Mouse (Mus musculus): ENCODE measurements around the gene Pus7.

Pus7 gene

DNA sequence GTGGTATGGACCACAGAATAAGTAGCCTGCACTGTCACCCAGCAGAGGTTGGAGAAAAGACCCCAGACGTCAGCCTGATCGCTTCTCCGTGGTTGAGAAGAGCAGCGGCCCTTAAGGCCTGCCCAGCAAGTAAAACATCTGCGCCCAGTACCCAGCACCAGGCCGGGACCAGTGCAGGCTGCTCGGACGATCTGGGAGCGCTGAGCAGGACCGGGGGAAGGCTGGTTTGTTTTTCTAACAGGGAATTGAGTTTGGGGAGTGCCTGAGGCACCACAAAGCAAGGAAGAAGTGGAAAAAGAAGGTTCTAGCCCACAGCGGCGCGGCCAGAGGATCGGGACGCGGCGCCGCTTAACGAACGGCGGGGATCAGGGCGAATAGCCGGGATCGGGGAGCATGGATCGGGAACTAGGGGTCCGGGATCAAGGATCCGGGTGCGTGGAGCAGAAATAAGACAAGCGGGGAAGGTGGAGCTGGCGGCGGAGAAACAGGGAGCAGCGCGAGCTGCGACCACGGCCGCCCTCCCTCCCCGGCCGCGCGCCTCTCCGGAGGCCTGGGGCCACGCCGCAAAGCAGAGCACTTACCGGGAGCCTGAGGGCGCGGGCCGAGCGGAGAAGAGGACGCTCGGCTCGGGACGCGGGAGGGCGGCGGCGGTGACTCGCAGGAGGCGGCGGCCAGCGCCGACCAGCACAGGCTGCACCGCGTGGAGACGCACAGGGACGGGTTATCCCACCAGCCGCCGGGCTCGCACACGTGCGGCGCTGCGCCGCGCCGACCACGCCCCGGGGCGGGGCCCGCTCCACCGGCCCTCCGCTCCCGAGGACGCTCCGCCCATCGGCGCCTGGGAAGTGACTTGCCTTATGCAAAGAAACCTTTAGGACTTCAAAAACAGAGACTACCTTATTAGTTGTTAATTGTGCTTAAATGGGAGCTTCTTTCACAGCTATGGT lies at the start of gene Pus7:
TSS of gene Pus7 (minus strand) at position 781 of the 947 bp plus-strand sequence.
- peak; percentile 80 for DNase-seq

DNA sequence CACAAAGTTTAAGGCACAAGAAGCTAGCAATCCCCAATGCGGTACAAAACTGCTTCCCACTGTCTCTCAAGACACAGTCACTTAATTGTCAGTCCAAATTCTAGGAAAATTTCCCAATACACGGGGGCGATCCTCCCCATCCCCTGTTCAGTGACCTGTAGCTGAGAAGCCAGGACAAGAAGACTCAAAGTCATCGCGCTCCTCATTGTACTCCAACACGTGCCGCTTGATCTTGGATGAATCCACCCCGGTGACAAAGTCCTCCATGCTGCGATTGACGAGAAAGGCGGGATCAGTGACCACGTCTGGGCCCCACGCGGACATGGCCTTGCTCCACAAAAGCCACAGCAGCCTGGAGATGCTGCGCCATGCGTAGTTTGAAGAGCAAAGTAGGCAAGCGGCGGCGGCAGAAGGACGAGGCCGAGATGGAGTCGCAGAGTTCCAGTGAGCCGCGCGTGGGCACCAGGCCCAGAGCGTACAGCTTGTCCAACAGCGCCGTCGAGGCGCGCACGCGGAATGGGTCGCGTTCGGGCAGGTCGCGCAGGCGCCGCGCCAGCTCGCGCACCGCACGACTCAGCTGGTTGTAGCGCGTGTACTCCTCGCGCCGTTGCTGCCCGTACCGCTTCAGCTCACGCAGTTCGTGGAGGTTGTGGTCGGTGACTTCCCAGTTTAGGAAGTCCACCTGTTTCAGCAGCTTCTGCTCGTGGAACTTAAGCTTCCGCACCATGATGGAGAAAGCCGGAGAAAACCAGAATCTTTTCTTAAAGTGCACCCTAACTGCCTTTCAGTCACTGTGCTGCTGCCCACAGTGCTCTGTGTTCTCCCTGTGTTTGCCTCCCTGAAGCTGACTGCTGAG lies 47.6 kb upstream of the Pus7 start:
- no peak for DNase-seq

DNA sequence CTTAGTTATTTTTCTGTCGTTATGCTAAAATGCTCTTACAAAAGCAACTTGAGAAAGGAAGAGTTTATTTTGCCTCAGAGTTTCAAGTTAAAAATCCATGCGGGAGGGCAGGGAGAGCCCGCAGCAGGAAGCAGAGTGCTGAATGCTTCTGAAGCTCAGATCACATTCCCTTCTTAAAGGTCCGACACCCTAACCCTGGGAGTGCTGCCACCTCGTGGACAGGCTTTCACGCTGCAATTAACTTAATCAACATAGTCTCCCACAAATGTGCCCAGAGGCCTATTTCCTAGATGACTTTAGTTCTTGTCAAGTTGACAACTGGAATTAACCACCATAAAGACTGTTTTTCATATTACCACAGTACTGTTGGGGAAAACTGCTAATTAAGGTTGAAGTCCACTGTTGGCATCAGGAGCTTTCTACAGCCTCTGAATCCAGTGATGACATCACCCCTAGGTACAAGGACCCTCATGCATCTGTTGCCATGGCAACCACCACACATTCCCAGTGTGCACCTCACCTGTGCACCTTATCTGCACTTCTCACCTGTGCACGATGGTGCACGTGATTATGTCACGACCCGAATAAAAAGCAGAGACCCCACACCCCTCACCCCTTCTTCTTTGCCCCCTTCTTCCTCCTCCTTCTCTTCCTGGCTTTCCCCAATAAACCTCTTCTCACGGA lies 43.0 kb upstream of the Pus7 start:
- peak; percentile 24 for DNase-seq

DNA sequence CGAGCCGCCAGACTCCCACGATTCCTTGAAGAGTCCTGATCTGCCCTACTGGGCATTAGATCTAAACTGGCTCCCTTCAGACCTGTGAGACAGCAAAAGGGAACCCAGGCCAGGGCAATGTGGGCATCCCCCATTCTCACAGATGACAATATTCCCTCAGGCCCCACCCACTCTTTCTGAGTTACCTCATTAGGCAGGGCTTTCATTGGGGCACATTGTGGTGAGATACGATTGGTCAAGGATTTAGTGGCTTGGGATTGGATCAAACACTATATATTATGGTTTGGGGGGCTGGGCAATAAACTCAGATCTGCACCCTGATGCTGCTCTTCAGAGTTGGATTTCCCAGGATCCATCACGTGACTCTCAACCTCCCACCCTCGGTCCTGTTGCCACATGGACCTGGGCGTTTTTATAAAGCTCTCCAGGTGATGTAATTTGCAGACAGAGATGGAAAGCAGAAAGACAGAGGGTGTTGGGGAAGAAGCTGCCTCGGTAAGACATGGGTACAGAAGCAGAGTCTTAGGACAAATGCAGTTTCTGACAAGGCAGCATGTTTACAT lies 40.7 kb upstream of the Pus7 start:
- no peak for DNase-seq

DNA sequence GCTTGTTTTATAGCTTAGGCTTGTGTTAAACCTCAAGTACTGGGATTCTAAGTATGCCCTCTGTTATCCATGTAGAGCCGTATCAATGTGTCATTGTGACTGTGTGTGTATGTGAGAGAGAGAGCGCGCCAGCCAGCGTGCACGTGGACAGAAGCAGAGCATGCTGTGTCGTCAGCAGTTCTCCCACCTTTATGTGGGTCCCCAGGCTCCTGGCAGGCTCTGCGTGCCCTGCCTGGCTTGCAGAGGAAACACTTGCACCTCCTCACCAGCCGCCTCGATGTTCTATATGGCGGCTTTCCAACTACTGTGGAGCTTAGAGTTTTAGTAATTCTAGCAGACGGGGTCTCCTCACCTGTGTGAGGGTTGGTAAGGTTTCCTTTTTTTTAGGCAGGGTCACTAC lies 38.8 kb upstream of the Pus7 start:
- no peak for DNase-seq

DNA sequence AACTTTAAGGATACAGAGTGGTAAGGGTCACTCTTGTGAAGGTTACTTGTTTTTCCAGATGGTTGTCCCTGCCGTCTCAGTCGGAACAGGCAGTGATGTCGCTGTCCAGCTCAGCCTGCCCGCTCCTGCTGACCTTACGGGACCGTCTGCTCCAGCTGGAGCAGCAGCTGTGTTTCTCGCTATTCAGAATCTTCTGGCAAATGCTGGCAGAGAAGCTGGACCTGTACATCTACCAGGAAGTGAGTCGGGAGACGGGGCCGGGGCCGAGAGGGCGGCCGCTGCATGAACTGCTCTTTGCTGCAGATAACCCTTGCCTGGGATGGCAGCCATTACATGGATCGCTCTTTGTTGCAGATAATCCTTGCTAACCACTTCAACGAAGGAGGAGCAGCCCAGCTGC lies 33.2 kb upstream of the Pus7 start:
- no peak for DNase-seq

DNA sequence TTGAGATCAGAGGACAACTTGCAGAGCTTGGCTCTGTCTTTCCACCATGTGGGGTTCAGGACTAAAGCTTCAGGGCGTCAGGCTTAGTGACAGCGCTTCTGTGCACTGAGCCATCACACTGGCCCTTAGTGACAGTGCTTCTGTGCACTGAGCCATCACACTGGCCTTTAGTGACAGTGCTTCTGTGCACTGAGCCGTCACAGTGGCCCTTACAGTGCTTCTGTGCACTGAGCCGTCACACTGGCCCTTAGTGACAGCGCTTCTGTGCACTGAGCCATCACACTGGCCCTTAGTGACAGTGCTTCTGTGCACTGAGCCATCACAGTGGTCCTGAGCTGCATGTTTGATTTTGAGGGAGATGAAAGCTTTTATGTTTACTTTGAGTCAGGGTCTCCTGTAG lies 31.3 kb upstream of the Pus7 start:
- no peak for DNase-seq

DNA sequence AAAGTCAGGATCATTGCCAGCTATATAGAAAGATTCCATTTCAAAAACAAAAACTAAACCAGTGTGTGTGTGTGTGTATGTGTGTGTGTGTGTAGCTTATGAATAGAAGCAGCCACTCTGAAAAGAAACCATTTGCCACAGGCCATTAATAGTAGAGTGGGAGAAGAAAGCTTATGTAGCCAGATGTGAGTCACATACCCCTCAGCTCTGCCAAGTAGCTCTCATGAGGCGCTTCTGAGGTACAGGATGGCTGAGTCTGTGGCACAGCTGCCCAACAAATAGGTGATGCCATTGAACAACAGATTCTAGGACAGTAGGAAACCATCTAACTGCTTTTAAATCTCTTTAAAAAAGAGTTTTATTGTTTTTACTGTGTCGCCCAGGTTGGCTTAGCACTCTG lies 9.2 kb upstream of the Pus7 start:
- no peak for DNase-seq

DNA sequence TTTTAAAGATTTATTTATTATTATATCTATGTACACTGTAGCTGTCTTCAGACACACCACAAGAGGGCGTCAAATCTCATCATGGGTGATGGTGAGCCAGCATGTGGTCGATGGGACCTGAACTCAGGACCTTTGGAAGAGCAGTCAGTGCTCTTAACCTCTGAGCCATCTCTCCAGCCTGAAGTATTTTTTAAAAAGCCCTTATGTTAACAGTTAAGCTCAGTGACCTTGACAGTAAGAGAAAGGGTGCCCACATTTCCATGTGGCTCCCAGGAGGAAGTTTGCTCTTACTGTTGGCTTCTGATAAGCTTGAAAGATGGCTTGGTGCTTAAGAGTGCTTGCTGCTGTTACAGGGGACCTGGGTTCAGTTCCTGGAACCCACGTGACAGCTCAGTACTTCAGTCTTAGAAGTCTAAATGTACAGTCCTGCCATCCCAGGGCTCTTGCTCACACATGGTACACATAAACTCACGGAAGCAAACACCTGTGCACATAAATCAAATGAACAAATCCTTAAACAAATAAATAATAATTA lies 5.6 kb upstream of the Pus7 start:
- DNase-seq, result no peak

DNA sequence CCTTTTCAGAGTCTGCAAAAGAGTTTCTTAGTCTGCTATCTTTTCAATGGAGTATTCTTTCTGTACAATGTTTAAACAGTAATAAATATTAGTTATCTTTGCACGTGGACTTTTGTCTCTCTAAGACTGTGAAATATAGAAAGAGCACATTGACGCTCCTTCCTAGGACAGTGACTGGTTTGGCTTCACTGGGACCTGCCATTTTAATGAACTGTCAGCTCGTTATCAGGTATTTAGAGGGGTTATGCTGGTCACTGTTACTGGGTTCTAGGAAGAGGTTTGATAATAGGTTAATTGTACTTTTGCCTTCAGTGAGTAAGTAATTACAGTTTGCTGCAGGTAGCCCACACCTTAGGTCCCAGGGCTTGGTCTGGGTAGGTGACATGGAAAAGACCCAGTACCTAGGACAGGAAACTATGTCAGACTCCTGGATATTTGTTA lies 4.9 kb upstream of the Pus7 start:
- DNase-seq, result no peak

DNA sequence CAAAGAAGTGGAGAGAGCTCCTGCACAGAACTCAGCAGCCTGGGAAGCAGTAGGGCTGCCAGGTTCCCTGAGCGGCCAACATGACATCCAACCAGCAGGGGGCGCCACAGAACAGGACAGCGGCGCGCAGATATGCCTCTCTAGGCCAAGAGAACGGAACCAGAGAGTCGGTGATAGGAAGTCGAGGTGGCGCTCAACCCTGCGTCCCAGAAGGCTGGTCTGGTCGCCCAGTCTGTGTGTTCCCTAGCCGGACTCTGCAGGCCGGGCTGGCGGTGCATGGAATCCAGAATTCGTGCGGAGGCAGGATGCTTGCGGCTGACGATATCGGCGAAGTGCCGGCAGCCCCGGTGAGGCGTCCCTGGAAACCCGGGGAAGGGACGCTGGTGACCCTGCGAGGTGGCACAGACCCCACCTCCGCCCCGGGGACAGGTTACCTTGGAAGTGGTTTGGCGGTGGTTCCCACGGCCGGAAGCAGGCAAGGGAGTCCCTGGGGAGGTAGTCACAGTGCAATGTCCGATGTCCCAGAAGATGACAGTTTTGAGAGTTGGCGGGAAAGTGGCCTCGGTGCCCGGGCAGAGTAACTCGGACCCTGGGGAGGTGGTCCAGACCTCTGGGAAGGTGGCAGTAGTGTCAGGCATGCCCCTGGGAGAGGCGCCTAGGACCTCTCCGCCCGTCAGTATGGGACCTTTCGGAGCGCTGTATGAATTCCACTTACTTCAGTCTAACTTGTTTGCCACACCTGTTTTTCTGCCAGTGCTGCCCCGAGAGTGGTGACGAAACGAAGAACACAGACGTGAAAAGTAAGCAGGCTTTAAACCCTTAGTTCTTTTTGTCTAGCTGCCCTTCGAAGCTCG lies 4.3 kb upstream of the Pus7 start, which contains the start of gene Rint1:
TSS of gene Rint1 (plus strand) at position 176 of the 854 bp plus-strand sequence.
- DNase-seq, result peak; percentile 92

DNA sequence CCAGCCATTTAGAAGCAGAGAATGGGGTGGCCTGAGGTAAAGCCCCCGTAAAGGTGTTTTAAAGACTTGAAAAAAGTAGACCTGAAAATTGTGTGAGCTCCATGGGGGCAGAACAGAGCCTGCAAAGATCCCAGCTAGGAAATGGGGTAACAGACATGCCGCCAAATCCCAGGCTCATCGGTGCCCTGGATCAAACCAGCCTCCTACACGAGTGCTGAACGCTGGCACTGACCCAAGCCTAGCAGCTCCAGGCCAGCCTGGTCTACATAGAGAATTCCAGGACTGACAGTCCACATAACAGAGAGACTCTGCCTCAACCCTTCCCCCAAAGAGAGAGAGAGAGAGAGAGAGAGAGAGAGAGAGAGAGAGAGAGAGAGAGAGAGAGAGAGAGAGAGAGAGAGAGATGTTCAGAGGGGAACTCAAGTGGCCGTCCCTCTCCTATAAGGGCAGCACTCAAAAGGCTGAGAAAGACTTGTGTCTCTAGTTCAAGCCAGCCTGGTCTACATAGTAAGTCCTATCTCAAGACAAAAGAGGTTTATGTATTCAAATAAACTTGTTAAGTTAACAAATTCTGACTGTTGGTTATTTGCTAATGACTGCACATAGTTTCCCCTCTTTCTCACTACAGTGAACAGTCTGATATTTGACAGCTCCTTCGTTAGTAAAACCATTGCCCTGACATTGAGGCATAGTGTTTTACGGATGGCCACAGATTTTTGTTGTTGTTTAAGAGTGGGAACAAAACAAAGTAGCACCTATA lies 1.3 kb downstream of the Pus7 start:
- DNase-seq, result peak; percentile 10

DNA sequence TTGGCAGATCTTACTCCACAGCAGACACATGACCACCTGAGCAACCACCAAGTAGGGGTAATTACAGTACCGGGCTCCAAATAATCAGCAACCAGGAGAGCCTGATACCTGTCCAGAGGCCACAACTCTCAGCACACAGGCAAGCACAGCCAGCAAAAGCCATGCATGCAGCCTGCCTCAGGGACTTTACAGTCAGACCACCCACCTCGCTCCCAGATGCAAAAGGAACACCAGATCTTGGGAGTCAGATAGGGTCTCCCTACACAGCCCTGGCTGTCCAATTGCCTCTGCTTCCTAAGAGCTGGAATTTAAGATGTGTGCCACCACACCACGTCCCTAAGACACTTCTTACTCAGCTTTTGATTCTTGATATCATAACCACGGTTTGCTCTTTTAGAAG lies 2.3 kb downstream of the Pus7 start:
- DNase-seq, result no peak

DNA sequence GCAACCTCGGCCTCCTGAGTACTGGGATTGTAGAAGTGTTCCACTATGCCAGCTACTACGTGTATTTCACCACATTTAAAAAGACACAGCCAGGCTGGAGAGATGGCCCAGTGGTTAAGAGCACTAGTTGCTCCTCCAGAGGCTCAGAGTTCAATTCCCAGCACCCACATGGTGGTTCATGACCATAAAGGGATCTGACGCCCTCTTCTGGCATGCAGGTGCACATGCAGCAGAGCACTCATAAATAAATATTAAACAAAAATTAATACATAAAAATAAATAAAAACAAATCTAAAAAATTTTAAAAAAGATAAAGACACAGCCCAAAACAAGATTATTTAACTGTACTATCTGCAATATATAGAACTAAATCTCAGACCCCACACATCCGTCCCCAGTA lies 3.0 kb downstream of the Pus7 start:
- DNase-seq, result no peak

DNA sequence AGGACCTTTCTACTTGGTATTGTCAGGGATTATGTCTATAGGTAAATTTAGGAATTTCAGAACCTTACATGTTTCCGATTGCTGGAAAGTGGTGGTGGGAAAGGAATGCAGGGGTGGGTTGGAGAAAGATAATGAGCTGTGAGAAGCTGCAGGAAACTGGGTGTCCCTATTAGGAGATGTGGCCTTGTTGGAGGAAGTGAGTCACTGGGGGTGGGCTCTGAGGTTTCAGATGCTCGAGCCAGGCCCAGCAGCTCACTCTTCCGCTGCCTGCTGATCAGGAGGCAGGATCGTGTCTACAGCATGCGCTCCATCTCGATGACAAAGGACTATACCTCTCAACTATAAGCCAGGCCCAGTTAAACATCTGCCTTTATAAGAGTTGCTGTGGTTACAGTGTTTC lies 9.3 kb downstream of the Pus7 start:
- no peak for DNase-seq

DNA sequence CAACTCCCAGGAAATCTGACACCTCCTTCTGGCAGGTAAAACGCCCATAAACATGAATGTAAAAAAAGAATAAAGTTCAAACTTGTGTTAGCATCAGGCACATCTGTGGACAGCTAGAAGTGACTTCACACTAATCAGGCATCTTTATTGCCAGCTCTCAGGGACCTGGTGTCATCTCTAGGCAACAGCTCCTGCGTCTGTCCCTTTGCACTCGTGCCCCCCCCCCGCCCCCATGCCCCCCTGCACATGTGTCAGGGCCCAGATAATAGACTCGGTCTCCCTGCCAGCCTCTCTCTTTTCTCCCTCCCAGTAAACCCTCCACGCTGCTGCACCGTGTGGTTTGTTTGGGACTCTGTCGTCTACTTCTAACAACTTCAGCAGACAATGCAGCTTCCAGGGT lies 12.4 kb downstream of the Pus7 start:
- no peak for DNase-seq

DNA sequence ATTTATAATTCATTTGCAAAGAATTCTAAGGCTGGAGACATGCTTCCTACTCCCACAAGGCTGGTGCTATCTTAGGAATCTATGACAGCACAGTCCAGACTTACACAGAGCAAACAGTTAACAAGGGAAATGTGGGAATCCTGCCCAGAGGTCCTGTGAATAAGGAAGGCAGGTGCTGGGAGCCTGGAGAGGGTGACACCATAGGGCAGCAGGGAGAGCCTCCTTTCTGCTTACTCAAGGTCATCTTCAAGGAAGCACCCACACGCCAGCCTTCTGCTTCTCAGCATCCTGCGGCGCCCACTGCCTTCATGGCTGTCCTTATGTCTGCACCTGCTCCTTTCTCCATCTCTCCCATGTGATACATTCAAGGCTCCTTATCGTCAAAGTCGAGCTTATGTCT lies 19.0 kb downstream of the Pus7 start:
- no peak for DNase-seq

DNA sequence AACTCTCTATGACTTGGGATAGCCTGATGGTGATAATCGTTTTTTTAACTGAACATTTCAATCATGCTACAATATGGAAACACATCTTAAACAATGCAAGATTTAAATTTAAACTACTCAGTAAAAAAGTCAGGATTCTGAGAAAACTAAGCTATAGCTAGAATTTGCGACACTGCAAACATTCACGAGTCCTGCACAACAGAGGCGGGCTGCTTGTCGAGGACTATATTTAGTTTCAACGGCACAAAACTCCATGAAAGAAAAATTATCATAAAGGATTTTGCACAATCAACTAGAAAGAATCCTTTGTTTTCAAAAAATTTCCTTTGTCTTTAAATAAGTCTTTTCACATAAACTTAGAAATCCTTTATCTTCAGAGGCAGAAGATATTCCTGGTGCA lies 21.0 kb downstream of the Pus7 start:
- no peak for DNase-seq

DNA sequence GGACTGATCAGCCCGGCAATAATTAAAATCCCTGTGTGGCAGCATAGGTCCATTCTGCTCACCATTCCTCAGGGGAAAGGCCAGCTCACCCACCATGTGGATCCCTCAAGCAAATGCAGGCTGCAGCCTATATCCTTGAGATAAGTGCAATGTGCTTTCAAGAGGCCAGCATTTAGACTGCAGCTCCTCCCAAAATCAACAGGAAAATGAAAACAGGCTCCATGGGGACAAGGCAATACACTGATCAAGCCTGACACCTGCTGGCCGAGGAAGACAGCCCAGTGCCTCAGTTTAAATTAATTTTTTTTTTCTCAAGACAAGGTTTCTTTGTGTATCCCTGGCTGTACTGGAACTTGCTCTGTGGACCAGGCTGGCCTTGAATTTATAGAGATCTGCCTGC lies 24.9 kb downstream of the Pus7 start:
- peak; percentile 7 for DNase-seq

DNA sequence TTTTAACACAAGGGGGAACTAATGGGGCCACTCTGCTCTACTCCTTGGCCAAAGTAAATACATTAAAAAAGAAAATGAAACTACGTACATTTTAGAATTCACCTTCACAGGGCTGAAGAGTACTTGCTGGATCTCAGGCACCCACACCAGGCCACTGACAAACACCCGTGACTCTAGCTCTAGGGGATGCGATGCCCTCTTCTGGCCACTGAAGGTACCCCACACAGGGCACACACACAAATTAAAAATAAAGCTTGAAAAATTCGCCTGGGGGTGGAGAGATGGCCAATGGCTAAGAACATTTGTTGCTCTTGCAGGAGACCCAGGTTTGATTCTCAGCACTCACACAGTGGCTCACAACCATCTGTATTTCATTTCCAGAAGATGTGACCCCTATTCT lies 27.1 kb downstream of the Pus7 start:
- no peak for DNase-seq

DNA sequence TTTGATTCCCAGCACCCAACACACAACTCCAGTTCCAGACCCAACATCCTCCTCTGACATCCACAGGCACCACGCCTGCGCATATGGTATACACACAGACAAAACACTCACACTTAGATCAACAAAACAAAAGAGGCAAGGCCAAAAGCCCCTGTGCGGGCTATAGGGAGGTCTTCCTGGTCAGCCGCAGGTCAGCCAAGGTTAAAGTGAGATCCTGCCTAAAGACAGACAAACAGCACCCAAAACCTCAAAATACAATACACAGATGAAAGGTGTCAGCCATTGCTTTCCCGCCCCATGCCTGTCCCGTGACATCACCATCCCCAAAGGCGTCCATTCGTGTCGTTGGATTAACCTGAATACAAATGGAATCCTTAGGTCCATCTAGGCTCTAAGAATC lies 27.9 kb downstream of the Pus7 start:
- no peak for DNase-seq
